Mouse (Mus musculus) forebrain, postnatal 0 days (tissue): Measurements from ENCODE around the gene Trp53. TPM values are rescaled to one million over a fixed set of nuclear protein-coding genes. Genes with fewer than 3 reads are reported as not detected.

ENCODE experiments used
- ATAC-seq: fragments of 200-750 bp; cut with Nextera tagmentation; 2 replicates; pipeline ENCODE4 v1.8.0; 2017; ENCODE audit warnings: mild to moderate bottlenecking, moderate library complexity
- DNase-seq: peaks from one replicate; pipeline ENCODE4 v3.0.0-alpha.2; 2015
- H3K27ac ChIP-seq: fragments of 300-500 bp; sonication (generic); 2 replicates; pipeline ENCODE4 v1.5.1; 2014; ENCODE audit warnings: low read depth, mild to moderate bottlenecking, antibody characterized with exemption, low read length, moderate library complexity, mixed read lengths
- H3K27me3 ChIP-seq: fragments of 300-500 bp; sonication (generic); 2 replicates; pipeline ENCODE4 v1.6.1; 2014; ENCODE audit warnings: mild to moderate bottlenecking, low read length, mixed read lengths; ENCODE audit not compliant: insufficient read depth
- H3K36me3 ChIP-seq: fragments of 300-500 bp; sonication (generic); 2 replicates; pipeline ENCODE4 v1.6.1; 2014; ENCODE audit warnings: mild to moderate bottlenecking, moderate library complexity; ENCODE audit not compliant: insufficient read depth
- H3K4me1 ChIP-seq: fragments of 300-500 bp; sonication (generic); 2 replicates; pipeline ENCODE4 v1.6.1; 2014; ENCODE audit warnings: antibody characterized with exemption; ENCODE audit not compliant: insufficient read depth
- H3K4me2 ChIP-seq: fragments of 300-500 bp; sonication (generic); 2 replicates; pipeline ENCODE4 v1.6.1; 2014; ENCODE audit warnings: low read depth, mild to moderate bottlenecking, moderate library complexity
- H3K4me3 ChIP-seq: fragments of 300-500 bp; sonication (generic); 2 replicates; pipeline ENCODE4 v1.5.1; 2014; ENCODE audit warnings: low read depth, low read length, mixed read lengths
- H3K9ac ChIP-seq: fragments of 300-500 bp; sonication (generic); 2 replicates; pipeline ENCODE4 v1.6.1; 2014; ENCODE audit warnings: mild to moderate bottlenecking
- H3K9me3 ChIP-seq: fragments of 300-500 bp; sonication (generic); 2 replicates; pipeline ENCODE4 v1.6.1; 2016; ENCODE audit warnings: low read length
- CTCF ChIP-seq: sonication (generic); IDR thresholded peaks from 2 replicates; pipeline ENCODE4 v1.5.1; 2016; ENCODE audit warnings: antibody characterized with exemption, control low read depth, low read depth
- WGBS: fragments of 180-500 bp; shearing (Covaris S2); extraction: QIAGEN DNeasy Blood & Tissue Kit; methylation state at CpG from one replicate; pipeline ENCODE4 v1.1.7; 2014; 5-methylcytosine and 5-hydroxymethylcytosine counted together
- polyA plus RNA-seq: library from polyadenylated mRNA; unstranded; fragments of >200 nt; fragmentation: Nextera tagmentation; extraction: Ambion mirVana; gene quantifications from 2 replicates; pipeline ENCODE4 v1.2.1, GENCODE M21; 2015
- total RNA-seq: library from RNA; depleted of rRNA; stranded (reverse); fragments of >200 nt; gene quantifications from 2 replicates; pipeline ENCODE4 v1.2.3, GENCODE M21; 2014

Gene Trp53
- total and polyA plus RNA-seq, 2 experiments from 2014 or later = 43.1 to 52.4 TPM

DNA sequence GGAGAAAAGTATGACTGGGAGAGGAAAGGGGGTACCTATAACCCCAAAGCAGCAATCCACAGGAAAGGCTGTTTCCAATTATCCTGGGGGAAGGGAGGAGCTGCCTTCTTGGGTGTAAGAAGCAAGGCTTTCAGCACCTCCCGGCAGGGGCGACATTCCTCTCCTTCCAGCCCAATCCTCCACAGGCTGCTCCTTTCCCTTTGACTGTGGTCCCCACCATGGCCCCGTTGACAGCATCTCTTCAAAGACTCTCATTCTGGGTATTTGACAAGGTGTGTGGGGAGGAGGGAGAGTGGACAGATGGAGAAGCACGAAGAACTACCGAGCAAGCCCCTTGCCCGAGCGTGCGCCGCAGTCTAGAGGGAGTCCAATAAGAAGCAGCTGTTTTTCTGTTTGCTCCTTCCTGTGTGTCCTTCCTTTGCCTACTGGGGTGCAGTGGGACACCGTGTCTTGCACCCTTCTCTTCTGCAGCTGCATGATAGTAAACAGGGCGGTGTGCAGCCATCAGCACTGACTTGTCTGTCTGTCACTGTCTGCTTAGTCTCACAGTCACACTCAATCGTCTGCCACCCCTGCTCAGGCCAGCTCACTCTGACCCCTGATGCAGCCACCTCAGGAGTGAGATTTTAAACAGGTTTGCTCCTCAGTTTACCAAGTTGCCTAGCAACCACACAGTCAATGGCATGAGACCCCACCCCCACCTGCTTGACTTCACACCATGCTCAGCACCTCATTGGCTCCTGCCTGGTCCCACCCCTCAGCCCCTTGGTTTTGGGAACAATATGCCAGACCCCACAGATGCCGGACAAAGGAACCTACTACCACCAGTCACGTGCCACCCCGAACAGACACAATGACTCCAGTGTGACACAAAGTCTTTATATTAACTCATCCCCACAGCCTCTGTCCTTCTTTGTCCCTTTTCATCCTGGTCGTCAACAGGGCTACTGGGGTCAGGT is 19.0 kb upstream of the Trp53 start:
- peak overlapping the region; percentile 91 for H3K4me2 ChIP-seq
- H3K36me3 ChIP-seq = peaks cover 27% of the 10 kb centered on the region
- no peaks in the 10 kb centered on the region for H3K27me3 ChIP-seq
- H3K4me3 ChIP-seq = peak overlapping the region; percentile 80
- TF ChIP-seq CTCF = peak; percentile 35; the same call in 1 of the 2 replicates
- DNase-seq (peak; percentile 65), ATAC-seq (peak; percentile 63)
- H3K9me3 ChIP-seq = no peaks in the 10 kb centered on the region
- peaks cover 28% of the 10 kb centered on the region for H3K4me1 ChIP-seq
- 21% methylated on average over 16 of the region's 16 CpGs for WGBS
- H3K27ac ChIP-seq = peak overlapping the region; percentile 81; the same call in 1 of the 2 replicates
- peak overlapping the region; percentile 96 for H3K9ac ChIP-seq

DNA sequence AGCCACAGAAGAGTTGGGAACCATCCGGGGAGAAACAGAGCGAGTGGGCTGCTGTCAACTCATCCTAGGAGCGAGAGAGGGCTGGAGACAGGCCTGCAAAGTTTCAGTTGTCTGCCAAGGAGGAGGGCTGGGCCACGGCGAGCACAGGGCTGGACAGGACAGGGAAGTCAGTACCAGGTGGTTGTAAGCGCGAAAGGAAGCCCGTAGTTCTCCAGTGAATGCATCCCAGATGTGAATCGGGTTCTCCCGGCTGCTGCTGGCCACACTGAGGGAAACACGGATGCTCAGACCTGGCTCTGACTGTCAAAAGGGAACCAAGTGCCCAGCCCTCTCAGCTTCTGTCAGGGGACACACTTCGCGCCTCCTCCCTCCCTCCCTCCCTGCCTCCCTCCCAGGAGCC is 16.8 kb upstream of the Trp53 start:
- Histone ChIP-seq H3K4me3 (no peak overlapping the region), H3K4me2 (no peak overlapping the region), H3K36me3 (peaks cover 38% of the 10 kb centered on the region), H3K9ac (no peak overlapping the region), H3K9me3 (no peaks in the 10 kb centered on the region), H3K27me3 (no peaks in the 10 kb centered on the region), H3K4me1 (peaks cover 18% of the 10 kb centered on the region), H3K27ac (no peak overlapping the region)
- no peak for DNase-seq
- ATAC-seq = no peak
- 91% methylated on average over 13 of the region's 13 CpGs for WGBS
- TF ChIP-seq CTCF = no peak

- WGBS = 37% methylated on average over 3 of the region's 3 CpGs
- Histone ChIP-seq H3K9me3 (no peaks in the 10 kb centered on the region), H3K9ac (no peak overlapping the region), H3K27me3 (no peaks in the 10 kb centered on the region), H3K27ac (no peak overlapping the region), H3K36me3 (peaks cover 40% of the 10 kb centered on the region), H3K4me2 (no peak overlapping the region), H3K4me3 (no peak overlapping the region), H3K4me1 (peaks cover 11% of the 10 kb centered on the region)
- ATAC-seq (no peak), DNase-seq (no peak)
- TF ChIP-seq CTCF = no peak
These were observed 15.8 kb upstream of the Trp53 start for GRCm38 (mm10) chr11:69564391-69564790.

DNA sequence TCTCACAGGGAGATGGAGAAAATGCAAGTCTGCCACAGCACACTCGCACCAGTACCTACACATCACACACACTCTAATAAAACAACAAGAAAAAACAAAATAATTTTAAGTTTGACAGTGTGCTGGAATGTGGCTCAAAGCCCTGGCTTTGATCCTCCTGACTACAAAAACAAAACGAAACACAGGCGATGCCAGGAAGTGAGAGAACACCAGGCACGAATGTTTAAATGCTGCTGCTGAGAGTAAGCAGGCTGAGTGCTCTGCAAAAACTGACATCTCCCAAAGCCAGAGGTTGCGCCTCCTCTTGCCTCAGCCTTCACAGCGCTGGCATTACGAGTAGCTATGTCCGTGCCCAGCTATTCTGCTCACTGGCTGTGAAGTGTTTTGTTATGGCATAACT is 15.0 kb upstream of the Trp53 start:
- H3K9me3 ChIP-seq = no peaks in the 10 kb centered on the region
- no peak overlapping the region for H3K4me3 ChIP-seq
- ATAC-seq (no peak), DNase-seq (no peak)
- H3K36me3 ChIP-seq = peaks cover 45% of the 10 kb centered on the region
- no peak for TF ChIP-seq CTCF
- H3K4me2 ChIP-seq = no peak overlapping the region
- peaks cover 11% of the 10 kb centered on the region for H3K4me1 ChIP-seq
- no peak overlapping the region for H3K27ac ChIP-seq
- no peak overlapping the region for H3K9ac ChIP-seq
- 76% methylated on average over 8 of the region's 8 CpGs for WGBS
- H3K27me3 ChIP-seq = no peaks in the 10 kb centered on the region

DNA sequence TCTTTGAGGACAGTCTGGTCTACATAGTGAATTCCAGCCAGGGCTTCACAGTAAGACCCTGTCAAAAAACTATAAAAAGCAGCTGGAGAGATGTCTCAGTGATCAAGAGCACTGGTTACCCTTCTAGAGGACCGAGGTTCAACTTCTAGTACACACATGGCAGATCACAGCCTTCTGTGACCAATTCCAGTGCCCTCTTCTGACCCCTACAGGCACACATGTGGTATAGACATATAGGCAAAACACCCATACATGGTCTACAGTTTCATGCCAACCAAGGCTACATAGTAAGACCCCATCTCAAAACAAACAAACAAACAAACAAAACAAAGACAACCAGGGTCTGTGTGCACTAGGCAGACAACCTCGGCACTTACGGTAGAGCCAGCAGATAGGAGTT is 4.9 kb upstream of the Trp53 start:
- 56% methylated on average over 3 of the region's 3 CpGs for WGBS
- TF ChIP-seq CTCF = peak; percentile 61
- no peak for DNase-seq

GRCm38 (mm10) chr11:69576307-69576706 is 3.9 kb upstream of the Trp53 start:
- H3K4me2 ChIP-seq = no peak overlapping the region
- DNase-seq = no peak

More for the DNA sequence above, 4.9 kb upstream of the Trp53 start:
- H3K9me3 ChIP-seq = no peaks in the 10 kb centered on the region
- no peak overlapping the region for H3K4me2 ChIP-seq
- peaks cover 7% of the 10 kb centered on the region for H3K36me3 ChIP-seq
- no peak for ATAC-seq
- H3K4me3 ChIP-seq = no peak overlapping the region
- peaks cover 4% of the 10 kb centered on the region; the same call in 1 of the 2 replicates for H3K4me1 ChIP-seq
- no peaks in the 10 kb centered on the region for H3K27me3 ChIP-seq
- no peak overlapping the region for H3K9ac ChIP-seq
- H3K27ac ChIP-seq = no peak overlapping the region

GRCm38 (mm10) chr11:69578301-69578700 is 1.9 kb upstream of the Trp53 start:
- H3K36me3 ChIP-seq = no peaks in the 10 kb centered on the region
- ATAC-seq (no peak), DNase-seq (no peak)
- no peaks in the 10 kb centered on the region for H3K27me3 ChIP-seq
- peak overlapping the region; percentile 72 for H3K9ac ChIP-seq
- H3K9me3 ChIP-seq = no peaks in the 10 kb centered on the region
- 17% methylated on average over 15 of the region's 15 CpGs for WGBS
- H3K27ac ChIP-seq = no peak overlapping the region
- H3K4me3 ChIP-seq = peak overlapping the region; percentile 79
- peaks cover 4% of the 10 kb centered on the region; the same call in 1 of the 2 replicates for H3K4me1 ChIP-seq
- no peak for TF ChIP-seq CTCF
- H3K4me2 ChIP-seq = peak overlapping the region; percentile 95

More at GRCm38 (mm10) chr11:69576307-69576706, 3.9 kb upstream of the Trp53 start:
- Histone ChIP-seq H3K9ac (0 out of 2 replicates have a peak overlapping the region, but pooled peaks have one; percentile 10), H3K27ac (no peak overlapping the region), H3K27me3 (no peaks in the 10 kb centered on the region), H3K9me3 (no peaks in the 10 kb centered on the region), H3K4me3 (no peak overlapping the region), H3K36me3 (no peaks in the 10 kb centered on the region), H3K4me1 (peaks cover 4% of the 10 kb centered on the region; the same call in 1 of the 2 replicates)
- no peak for TF ChIP-seq CTCF
- WGBS = 78% methylated on average over 5 of the region's 5 CpGs
- no peak for ATAC-seq
